Mouse (Mus musculus): ENCODE results near the gene Zfp951. TPM values are rescaled to one million over a fixed set of nuclear protein-coding genes. Genes with fewer than 3 reads are reported as not detected.

Gene Zfp951
- polyA plus RNA-seq, 1 experiment from 2014 or later: 3.4 TPM

Other genes with a start within 250 kb of the Zfp951 start
- gene Abcg3, start 122.6 kb upstream of the Zfp951 start, polyA plus RNA-seq (2014; fragmentation: Nextera tagmentation; extraction: Ambion mirVana): 0.48 and 0.66 TPM in 2 replicates